Mouse (Mus musculus) hindbrain, postnatal 0 days (tissue): ENCODE data around the gene Kif1a. TPM values are rescaled to one million over a fixed set of nuclear protein-coding genes. Genes with fewer than 3 reads are reported as not detected.

Source experiments
- ATAC-seq: fragments of 200-750 bp; cut with Nextera tagmentation; 2 replicates; pipeline ENCODE4 v1.8.0; 2017; ENCODE audit warnings: mild to moderate bottlenecking, moderate TSS enrichment, moderate library complexity
- DNase-seq: peaks from one replicate; pipeline ENCODE4 v3.0.0-alpha.2; 2015; ENCODE audit warnings: low spot score
- H3K27ac ChIP-seq: fragments of 300-500 bp; sonication (generic); 2 replicates; pipeline ENCODE4 v1.5.1; 2014; ENCODE audit warnings: mild to moderate bottlenecking
- H3K27me3 ChIP-seq: fragments of 300-500 bp; sonication (generic); 2 replicates; pipeline ENCODE4 v1.6.1; 2014; ENCODE audit warnings: low read length, mixed read lengths; ENCODE audit not compliant: insufficient read depth
- H3K36me3 ChIP-seq: fragments of 300-500 bp; sonication (generic); 2 replicates; pipeline ENCODE4 v1.6.1; 2014; ENCODE audit warnings: low read length, mixed read lengths; ENCODE audit not compliant: insufficient read depth
- H3K4me1 ChIP-seq: fragments of 300-500 bp; sonication (generic); 2 replicates; pipeline ENCODE4 v1.6.1; 2014; ENCODE audit warnings: antibody characterized with exemption, low read length, mixed read lengths; ENCODE audit not compliant: insufficient read depth
- H3K4me2 ChIP-seq: fragments of 300-500 bp; sonication (generic); 2 replicates; pipeline ENCODE4 v1.6.1; 2014; ENCODE audit warnings: low read depth, mild to moderate bottlenecking, low read length, moderate library complexity, mixed read lengths
- H3K4me3 ChIP-seq: fragments of 300-500 bp; sonication (generic); 2 replicates; pipeline ENCODE4 v1.5.1; 2014; ENCODE audit warnings: low read length
- H3K9ac ChIP-seq: fragments of 300-500 bp; sonication (generic); replicated peaks from 2 replicates; pipeline ENCODE4 v1.6.1; 2014; ENCODE audit warnings: mild to moderate bottlenecking, low read length, moderate library complexity, mixed read lengths
- H3K9me3 ChIP-seq: fragments of 300-500 bp; sonication (generic); 2 replicates; pipeline ENCODE4 v1.6.1; 2016; ENCODE audit warnings: low read length, mixed read lengths
- CTCF ChIP-seq: IDR thresholded peaks from 2 replicates; pipeline ENCODE4 v1.5.1; 2016; ENCODE audit warnings: antibody characterized with exemption, control low read depth, low read depth
- WGBS: fragments of 180-500 bp; shearing (Covaris S2); extraction: QIAGEN DNeasy Blood & Tissue Kit; methylation state at CpG from one replicate; pipeline ENCODE4 v1.1.7; 2014; 5-methylcytosine and 5-hydroxymethylcytosine counted together
- polyA plus RNA-seq: library from polyadenylated mRNA; unstranded; fragments of >200 nt; fragmentation: Nextera tagmentation; extraction: Ambion mirVana; gene quantifications from 2 replicates; pipeline ENCODE4 v1.2.1, GENCODE M21; 2015
- total RNA-seq: library from RNA; depleted of rRNA; stranded (reverse); fragments of >200 nt; gene quantifications from 2 replicates; pipeline ENCODE4 v1.2.3, GENCODE M21; 2014

The Kif1a gene
- total and polyA plus RNA-seq, 2 experiments from 2014 or later: 675 to 696 TPM

DNA sequence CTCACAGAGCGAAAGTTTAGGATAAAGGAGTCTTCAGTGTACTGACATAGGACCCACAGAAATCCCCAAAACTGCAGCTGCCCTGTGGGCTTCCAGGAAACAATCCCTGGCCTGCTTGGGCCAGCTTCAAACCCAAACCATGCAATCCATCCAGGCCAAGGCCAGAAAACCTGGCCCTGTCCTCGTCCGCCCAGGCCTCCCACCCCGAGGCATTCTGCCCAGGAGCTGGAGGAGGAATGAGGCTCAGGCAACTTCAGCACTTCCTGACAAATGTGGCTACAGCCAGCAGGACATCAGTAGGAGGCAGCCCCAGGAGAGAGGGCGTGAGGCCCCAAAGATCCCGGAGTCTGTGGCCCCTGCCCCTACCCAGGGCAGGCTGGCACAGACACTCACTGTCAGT lies 36.1 kb downstream of the Kif1a start:
- ATAC-seq: no peak
- H3K4me2 ChIP-seq: no peak overlapping the region
- no peak for DNase-seq
- H3K9me3 ChIP-seq: no peaks in the 10 kb centered on the region
- no peak overlapping the region for H3K27ac ChIP-seq
- H3K9ac ChIP-seq: no peak overlapping the region
- no peaks in the 10 kb centered on the region for H3K4me1 ChIP-seq
- H3K36me3 ChIP-seq: peaks cover 53% of the 10 kb centered on the region
- 87% methylated on average over 6 of the region's 6 CpGs for WGBS
- H3K4me3 ChIP-seq: no peak overlapping the region
- no peaks in the 10 kb centered on the region for H3K27me3 ChIP-seq
- no peak for TF ChIP-seq CTCF

DNA sequence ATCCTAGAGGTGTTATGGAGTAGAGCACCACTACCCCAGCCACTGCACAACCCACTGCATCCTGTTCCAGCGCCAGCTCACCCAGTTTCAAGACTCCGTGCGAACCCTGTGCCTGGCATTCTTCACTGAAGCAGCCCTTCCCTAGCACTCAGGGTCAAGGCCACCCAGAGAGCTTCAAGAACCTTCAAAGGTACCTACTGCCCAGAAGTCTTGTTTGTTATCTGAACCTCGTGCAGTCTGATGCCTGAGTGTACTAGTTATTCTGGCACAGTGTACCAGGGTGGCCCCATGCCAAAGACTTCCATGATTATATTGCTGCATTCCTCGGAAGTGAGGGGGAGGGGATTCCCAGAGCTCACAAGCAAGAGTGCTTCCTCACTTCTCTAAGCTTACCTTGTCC lies 38.1 kb downstream of the Kif1a start:
- ATAC-seq: peak; percentile 21; the same call in 1 of the 2 replicates
- no peak overlapping the region for H3K4me3 ChIP-seq
- H3K4me2 ChIP-seq: no peak overlapping the region
- H3K27ac ChIP-seq: no peak overlapping the region
- no peaks in the 10 kb centered on the region for H3K27me3 ChIP-seq
- H3K9ac ChIP-seq: no peak overlapping the region
- no peaks in the 10 kb centered on the region for H3K9me3 ChIP-seq
- H3K36me3 ChIP-seq: peaks cover 62% of the 10 kb centered on the region
- TF ChIP-seq CTCF: no peak
- H3K4me1 ChIP-seq: no peaks in the 10 kb centered on the region
- DNase-seq: peak; percentile 23
- 57% methylated on average over 5 of the region's 5 CpGs for WGBS

DNA sequence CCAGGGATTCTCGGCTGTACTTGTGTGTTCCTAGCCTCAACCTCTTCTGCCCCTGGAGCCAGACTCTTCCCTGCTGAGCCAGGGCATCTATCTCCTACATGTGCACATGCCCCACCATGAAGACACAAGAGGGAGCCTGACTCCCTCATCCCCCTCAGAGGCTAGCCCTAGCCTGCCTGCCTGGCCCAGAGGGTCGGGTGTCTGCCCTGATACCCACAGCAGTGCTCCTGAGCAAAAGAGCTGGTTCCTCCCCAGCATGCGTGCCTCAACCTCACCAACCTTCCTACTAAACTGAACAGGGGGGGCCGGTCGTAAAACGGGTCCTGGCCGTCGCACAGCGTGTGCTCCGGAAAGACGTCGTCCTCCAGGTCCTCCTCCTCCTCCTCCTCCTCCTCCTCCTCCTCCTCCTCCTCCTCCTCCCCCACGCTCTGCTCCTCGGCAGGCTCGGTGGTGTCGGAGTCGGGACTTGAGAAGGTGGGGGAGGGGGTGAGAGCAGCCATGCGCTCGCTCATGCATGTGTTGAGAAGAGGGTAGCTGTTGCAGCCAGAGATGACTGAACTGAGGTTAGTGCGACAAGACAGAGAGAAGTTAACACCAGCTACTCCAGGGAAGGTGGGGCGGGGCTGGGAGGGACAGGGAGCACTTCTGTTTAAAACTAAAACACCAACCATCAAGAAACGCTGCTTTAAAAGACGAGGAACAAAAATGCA lies 50.5 kb downstream of the Kif1a start:
- H3K36me3 ChIP-seq: peaks cover 88% of the 10 kb centered on the region
- no peaks in the 10 kb centered on the region for H3K9me3 ChIP-seq
- H3K4me1 ChIP-seq: no peaks in the 10 kb centered on the region
- no peaks in the 10 kb centered on the region for H3K27me3 ChIP-seq
- no peak overlapping the region for H3K4me2 ChIP-seq
- ATAC-seq (no peak), DNase-seq (no peak)
- no peak overlapping the region for H3K9ac ChIP-seq
- H3K27ac ChIP-seq: no peak overlapping the region
- H3K4me3 ChIP-seq: no peak overlapping the region
- 57% methylated on average over 19 of the region's 23 CpGs for WGBS
- no peak for TF ChIP-seq CTCF

DNA sequence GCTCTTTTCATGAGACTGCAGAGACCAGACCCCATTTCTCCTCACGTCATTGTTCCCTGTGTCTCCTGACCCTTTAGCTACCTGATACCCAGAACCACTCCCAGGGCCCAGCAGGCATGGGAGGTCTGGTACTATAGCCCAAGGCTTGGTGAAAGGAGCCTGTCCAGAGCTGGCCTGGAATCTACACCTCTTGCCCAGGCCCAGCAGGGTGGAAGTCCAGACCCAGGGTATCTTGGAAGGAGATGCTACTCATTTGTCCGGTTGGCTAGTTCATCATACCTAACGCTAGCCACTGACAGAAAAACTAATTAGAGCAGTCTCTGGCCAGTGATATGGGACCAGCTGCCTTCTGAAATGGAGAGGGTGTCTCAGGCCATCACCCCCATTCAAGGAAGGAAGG lies 51.7 kb downstream of the Kif1a start:
- WGBS: 75% methylated on average over 3 of the region's 3 CpGs

GRCm38 (mm10) chr1:93046153-93046789 lies 55.5 kb downstream of the Kif1a start:
- no peaks in the 10 kb centered on the region for H3K4me1 ChIP-seq
- DNase-seq: no peak
- H3K27ac ChIP-seq: no peak overlapping the region
- H3K9ac ChIP-seq: no peak overlapping the region
- no peak overlapping the region for H3K4me3 ChIP-seq
- ATAC-seq: no peak
- no peaks in the 10 kb centered on the region for H3K9me3 ChIP-seq
- H3K36me3 ChIP-seq: peaks cover 85% of the 10 kb centered on the region
- no peak for TF ChIP-seq CTCF
- H3K27me3 ChIP-seq: no peaks in the 10 kb centered on the region
- no peak overlapping the region for H3K4me2 ChIP-seq
- 93% methylated on average over 10 of the region's 10 CpGs for WGBS

More for the DNA sequence above, 51.7 kb downstream of the Kif1a start:
- no peak for ATAC-seq
- Histone ChIP-seq H3K4me2 (no peak overlapping the region), H3K36me3 (peaks cover 84% of the 10 kb centered on the region), H3K27me3 (no peaks in the 10 kb centered on the region), H3K9ac (no peak overlapping the region), H3K4me1 (no peaks in the 10 kb centered on the region), H3K4me3 (no peak overlapping the region), H3K27ac (no peak overlapping the region), H3K9me3 (no peaks in the 10 kb centered on the region)
- no peak for DNase-seq
- no peak for TF ChIP-seq CTCF

- WGBS: 62% methylated on average over 4 of the region's 4 CpGs
- peak; percentile 57 for ATAC-seq
- peak; percentile 46 for DNase-seq
These were observed 65.8 kb downstream of the Kif1a start for GRCm38 (mm10) chr1:93035981-93036380.

DNA sequence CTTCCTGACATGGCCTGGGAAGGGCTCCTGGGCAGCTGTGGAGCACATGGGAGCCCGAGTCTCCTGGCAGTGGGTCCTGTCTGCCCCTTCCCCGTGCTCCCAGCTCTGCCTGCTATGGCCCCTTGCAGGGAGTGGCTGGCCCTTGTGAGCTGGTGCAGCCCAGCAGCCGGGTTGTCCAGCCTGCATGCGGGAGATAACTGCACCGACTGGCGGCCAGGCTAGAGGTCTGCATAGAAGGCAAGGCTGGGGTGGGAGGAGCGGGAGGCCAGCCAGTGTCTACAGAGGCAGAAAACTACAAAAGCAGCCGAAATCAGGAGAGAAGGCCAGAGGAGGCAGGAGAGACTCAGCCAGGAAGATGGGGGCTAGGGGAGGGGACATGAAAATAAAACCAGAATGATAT lies 67.8 kb downstream of the Kif1a start:
- ATAC-seq: no peak
- Histone ChIP-seq H3K9ac (no peak overlapping the region), H3K4me1 (no peaks in the 10 kb centered on the region), H3K9me3 (no peaks in the 10 kb centered on the region), H3K27ac (no peak overlapping the region), H3K27me3 (no peaks in the 10 kb centered on the region), H3K36me3 (peaks cover 49% of the 10 kb centered on the region), H3K4me2 (no peak overlapping the region), H3K4me3 (no peak overlapping the region)
- WGBS: 51% methylated on average over 8 of the region's 8 CpGs
- 0 out of 2 replicates have a peak, but pooled peaks have one; percentile 3 for TF ChIP-seq CTCF
- no peak for DNase-seq

More at GRCm38 (mm10) chr1:93035981-93036380, 65.8 kb downstream of the Kif1a start:
- no peaks in the 10 kb centered on the region for H3K27me3 ChIP-seq
- H3K27ac ChIP-seq: no peak overlapping the region
- no peaks in the 10 kb centered on the region for H3K4me1 ChIP-seq
- no peak for TF ChIP-seq CTCF
- no peak overlapping the region for H3K9ac ChIP-seq
- H3K4me2 ChIP-seq: no peak overlapping the region
- H3K9me3 ChIP-seq: no peaks in the 10 kb centered on the region
- peaks cover 69% of the 10 kb centered on the region for H3K36me3 ChIP-seq
- H3K4me3 ChIP-seq: no peak overlapping the region
